In genomic region chr7:119184341-119185143, GRCm38 (mm10) we compare ENCODE assay signal across 9 mouse cellular contexts. TPM values are rescaled to one million over a fixed set of nuclear protein-coding genes. Genes with fewer than 3 reads are reported as not detected.
A peak's percentile ranks its signal among the peaks of the same experiment; 100 is the strongest.
DNase-seq lines count a peak whose midpoint lies in the region; ATAC-seq and TF ChIP-seq lines count a peak whose summit lies in the region.
"Had no signal": no experiment of that assay in that cellular context is flagged by ENCODE, and none has a peak within 500 bp of the region (broad histone marks: within the 10 kb centered on the region; RNA-seq: fewer than 3 reads in every experiment).

Gpr139 (minus strand) TSS chr7:119184603.

- no peaks in the 10 kb centered on the region; the same call in 1 of the 2 replicates for H3K27me3 ChIP-seq in cerebellum, adult 2 months (ENCODE audit: control insufficient read depth, insufficient read depth, low read length)
- H3K27me3 ChIP-seq in forebrain, embryonic 15.5 days = peaks cover 11% of the 10 kb centered on the region
- no peaks in the 10 kb centered on the region for H3K27me3 ChIP-seq in midbrain, embryonic 15.5 days (replicated peaks)

- no peak within 1 kb of the TSS for H3K27ac ChIP-seq in cerebellum, adult 2 months (ENCODE audit: insufficient read depth, low read length)
- H3K27ac ChIP-seq in forebrain, embryonic 15.5 days (replicated peaks) = peak within 1 kb of the TSS; percentile 85
- peak within 1 kb of the TSS; percentile 89 for H3K27ac ChIP-seq in midbrain, embryonic 15.5 days

- no peak for TF ChIP-seq POLR2A in cerebellum, adult 2 months (IDR thresholded peaks at IDR 0.05; ENCODE audit: borderline replicate concordance, insufficient read depth, low read length)

- H3K4me2 ChIP-seq in forebrain, embryonic 15.5 days (replicated peaks) = peak within 1 kb of the TSS; percentile 87
- peak within 1 kb of the TSS; percentile 64 for H3K4me2 ChIP-seq in midbrain, embryonic 15.5 days

- H3K36me3 ChIP-seq in forebrain, embryonic 15.5 days = no peaks in the 10 kb centered on the region
- H3K36me3 ChIP-seq in midbrain, embryonic 15.5 days (replicated peaks) = no peaks in the 10 kb centered on the region

- no peak for TF ChIP-seq CTCF in cerebellum, adult 2 months (IDR thresholded peaks at IDR 0.05; ENCODE audit: borderline replicate concordance, insufficient read depth, low read depth, low read length)

- peak; percentile 93 for ATAC-seq in forebrain, embryonic 15.5 days (replicated peaks)
- peak; percentile 95 for ATAC-seq in midbrain, embryonic 15.5 days (replicated peaks)

- H3K4me1 ChIP-seq in cerebellum, adult 2 months (ENCODE audit: control insufficient read depth, insufficient read depth, low read length) = no peaks in the 10 kb centered on the region
- peaks cover 20% of the 10 kb centered on the region for H3K4me1 ChIP-seq in forebrain, embryonic 15.5 days
- peaks cover 30% of the 10 kb centered on the region for H3K4me1 ChIP-seq in midbrain, embryonic 15.5 days

- peak; percentile 7 to 16 for DNase-seq in cerebellum, adult 2 months
- no peak for DNase-seq in cerebellum, adult 9-10 months
- DNase-seq in ES-CJ7 (ENCODE audit: low read depth, low spot score) = peak; percentile 61
- DNase-seq in layer of hippocampus, postnatal 36 days = peak; percentile 37 to 40
- no peak for DNase-seq in ovary, adult 18-20 months (ENCODE audit: low spot score)
- DNase-seq in thymus, postnatal 4 days = no peak

- H3K9ac ChIP-seq in forebrain, embryonic 15.5 days (replicated peaks) = peak within 1 kb of the TSS; percentile 66
- peak within 1 kb of the TSS; percentile 86 for H3K9ac ChIP-seq in midbrain, embryonic 15.5 days

- H3K4me3 ChIP-seq in cerebellum, adult 2 months (replicated peaks; ENCODE audit: insufficient read depth, low read depth, low read length) = peak within 1 kb of the TSS; percentile 42
- H3K4me3 ChIP-seq in forebrain, embryonic 15.5 days = peak within 1 kb of the TSS; percentile 71
- H3K4me3 ChIP-seq in midbrain, embryonic 15.5 days = peak within 1 kb of the TSS; percentile 65

- WGBS in cerebellum, adult 2 months = under 1% methylated on average over 47 of the region's 47 CpGs
- WGBS in forebrain, embryonic 15.5 days = 1% methylated on average over 47 of the region's 47 CpGs
- under 1% methylated on average over 47 of the region's 47 CpGs for WGBS in midbrain, embryonic 15.5 days

- H3K9me3 ChIP-seq in forebrain, embryonic 15.5 days = no peaks in the 10 kb centered on the region
- H3K9me3 ChIP-seq in midbrain, embryonic 15.5 days = no peaks in the 10 kb centered on the region

RNA-seq across cellular contexts. Expression of gene Gpr139, which starts in this region (rescaled TPM):
- polyA plus RNA-seq in cerebellum, adult 2 months (2012; rRNA removed) = 3.2 and 3.4 TPM in 2 replicates
- 3.6 and 5.0 TPM in 2 replicates for polyA plus RNA-seq in forebrain, embryonic 15.5 days (2015; fragmentation: Nextera tagmentation; extraction: Ambion mirVana)
- 1 to 10 TPM; 1.3 to 1.6 TPM for total RNA-seq in layer of hippocampus, postnatal 36 days (2021)
- 14.0 and 14.6 TPM in 2 replicates for polyA plus RNA-seq in midbrain, embryonic 15.5 days (2015; fragmentation: Nextera tagmentation; extraction: Ambion mirVana)
- polyA plus RNA-seq: gonadal fat pad, adult 2 months had no signal

Comparison
In these comparisons a context has a peak if more than half of its experiments do, and no peak if none do; other contexts are left out.
1. DNase-seq: peak in cerebellum, adult 2 months (2 of 2), ES-CJ7 (single experiment) and layer of hippocampus, postnatal 36 days (2 of 2); none in cerebellum, adult 9-10 months (single experiment), ovary, adult 18-20 months (single experiment) and thymus, postnatal 4 days (single experiment).
2. Peak in every context shown above with its lines, with median percentiles within 50 percentile points of each other: H3K4me3 ChIP-seq.